Mouse (Mus musculus): ENCODE measurements at regions not wholly inside any gene's neighbourhood (a gene's known extent, or its start where the extent isn't known, plus 50 kb on each side); places are given as distances from the start of the nearest gene placed in this dataset.

GRCm38 (mm10) chr16:97667536-97667935, 56.5 kb upstream of the Tmprss2 start:
- Histone ChIP-seq H3K4me2 (ENCODE audit: low read depth, severe bottlenecking) (no peak overlapping the region), H3K4me3 (ENCODE audit: low read depth, low read length) (no peak overlapping the region), H3K27me3 (ENCODE audit: control insufficient read depth, insufficient read depth, low read length) (no peaks in the 10 kb centered on the region), H3K36me3 (ENCODE audit: control insufficient read depth, insufficient read depth, low read length) (no peaks in the 10 kb centered on the region), H3K9ac (ENCODE audit: low read length) (no peak overlapping the region), H3K27ac (replicated peaks; ENCODE audit: low read depth, low read length) (no peak overlapping the region), H3K4me1 (ENCODE audit: control insufficient read depth, insufficient read depth, low read length) (no peaks in the 10 kb centered on the region), H3K9me3 (ENCODE audit: control insufficient read depth, low read length) (no peaks in the 10 kb centered on the region)
- no peak for ATAC-seq (ENCODE audit: insufficient number of reproducible peaks, low FRiP score, low TSS enrichment, low read depth)
- 24% methylated on average over 1 of the region's 1 CpGs for WGBS
- DNase-seq (ENCODE audit: low spot score) = no peak

DNA sequence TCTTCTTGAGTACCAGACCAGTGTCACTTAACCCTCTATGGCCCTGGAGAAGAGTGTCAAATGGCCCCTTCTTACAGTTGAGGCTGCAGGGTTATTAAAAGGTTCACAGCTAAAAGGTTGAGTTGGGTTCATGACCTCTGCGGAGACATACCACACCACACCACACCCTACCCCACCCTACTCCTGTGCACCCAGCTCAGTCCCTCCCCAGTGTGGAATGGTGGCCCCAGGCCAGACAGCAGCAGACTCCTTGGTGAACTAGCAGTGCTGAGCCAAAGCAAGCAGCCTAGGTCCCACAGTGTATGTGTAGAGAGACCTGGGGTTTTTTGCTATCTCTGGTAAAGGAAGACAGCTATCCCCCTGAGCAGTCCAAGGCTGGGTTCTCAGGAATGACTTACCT, 54.5 kb upstream of the Tmprss2 start:
- H3K27ac ChIP-seq (replicated peaks; ENCODE audit: low read depth, low read length) = no peak overlapping the region
- no peaks in the 10 kb centered on the region for H3K4me1 ChIP-seq (ENCODE audit: control insufficient read depth, insufficient read depth, low read length)
- ATAC-seq (ENCODE audit: insufficient number of reproducible peaks, low FRiP score, low TSS enrichment, low read depth) (no peak), DNase-seq (ENCODE audit: low spot score) (no peak)
- H3K9ac ChIP-seq (ENCODE audit: low read length) = no peak overlapping the region
- WGBS = 77% methylated on average over 1 of the region's 1 CpGs
- no peaks in the 10 kb centered on the region for H3K9me3 ChIP-seq (ENCODE audit: control insufficient read depth, low read length)
- no peaks in the 10 kb centered on the region for H3K36me3 ChIP-seq (ENCODE audit: control insufficient read depth, insufficient read depth, low read length)
- H3K27me3 ChIP-seq (ENCODE audit: control insufficient read depth, insufficient read depth, low read length) = no peaks in the 10 kb centered on the region
- no peak overlapping the region for H3K4me3 ChIP-seq (ENCODE audit: low read depth, low read length)
- H3K4me2 ChIP-seq (ENCODE audit: low read depth, severe bottlenecking) = no peak overlapping the region
